Mouse (Mus musculus): ENCODE data around the gene Trub1. TPM values are rescaled to one million over a fixed set of nuclear protein-coding genes. Genes with fewer than 3 reads are reported as not detected.

Gene Trub1
- polyA plus RNA-seq, 1 experiment = 2.7 TPM

DNA sequence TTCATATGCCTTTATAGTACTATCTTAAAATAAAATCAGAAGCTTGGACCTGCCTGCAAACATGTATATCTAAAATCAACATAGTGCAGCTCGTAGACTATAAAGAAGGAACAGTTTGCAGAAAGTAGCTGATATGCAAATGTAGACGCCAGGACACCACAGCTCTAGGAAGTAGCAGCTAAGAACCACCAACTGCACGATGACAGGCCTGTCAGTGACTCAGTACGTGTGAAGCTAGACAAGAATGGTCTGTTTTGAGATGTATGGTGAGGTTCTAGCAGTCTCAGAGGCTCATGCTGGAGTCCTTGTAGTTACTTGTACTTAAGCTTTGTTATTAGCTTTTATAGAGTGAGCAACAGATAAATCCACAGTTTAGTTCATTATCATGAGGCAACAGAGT, 22.6 kb downstream of the Trub1 start:
- no peak overlapping the region for H3K4me3 ChIP-seq (ENCODE audit: extremely low read depth, insufficient read depth, insufficient read length)
- no peak for DNase-seq (ENCODE audit: low read depth in 1 of 2, low spot score in 2 of 2)
- no peaks in the 10 kb centered on the region for H3K27me3 ChIP-seq (ENCODE audit: control insufficient read depth, insufficient read depth, low read length)
- H3K36me3 ChIP-seq (ENCODE audit: control insufficient read depth, insufficient read depth, low read length) = no peaks in the 10 kb centered on the region
- H3K27ac ChIP-seq (ENCODE audit: insufficient read depth, low read length) = no peak overlapping the region
- H3K4me1 ChIP-seq (ENCODE audit: control insufficient read depth, insufficient read depth, insufficient read length) = no peaks in the 10 kb centered on the region
- WGBS = 63% methylated on average over 4 of the region's 4 CpGs
- no peak for TF ChIP-seq POLR2A (IDR thresholded peaks at IDR 0.05; ENCODE audit: low read depth, low read length)
- no peak for TF ChIP-seq CTCF (IDR thresholded peaks at IDR 0.05; ENCODE audit: extremely low read depth, insufficient read depth, insufficient read length, insufficient replicate concordance)

- H3K27me3 ChIP-seq (ENCODE audit: control insufficient read depth, insufficient read depth, low read length) = no peaks in the 10 kb centered on the region
- no peaks in the 10 kb centered on the region for H3K4me1 ChIP-seq (ENCODE audit: control insufficient read depth, insufficient read depth, insufficient read length)
- H3K4me3 ChIP-seq (ENCODE audit: extremely low read depth, insufficient read depth, insufficient read length) = no peak overlapping the region
- DNase-seq (ENCODE audit: low read depth in 1 of 2, low spot score in 2 of 2) = no peak
- TF ChIP-seq CTCF (IDR thresholded peaks at IDR 0.05; ENCODE audit: extremely low read depth, insufficient read depth, insufficient read length, insufficient replicate concordance) (no peak), POLR2A (IDR thresholded peaks at IDR 0.05; ENCODE audit: low read depth, low read length) (no peak)
- 54% methylated on average over 8 of the region's 8 CpGs for WGBS
- no peak overlapping the region for H3K27ac ChIP-seq (ENCODE audit: insufficient read depth, low read length)
- no peaks in the 10 kb centered on the region for H3K36me3 ChIP-seq (ENCODE audit: control insufficient read depth, insufficient read depth, low read length)
Observed at GRCm38 (mm10) chr19:57477310-57477709, 24.6 kb downstream of the Trub1 start.

GRCm38 (mm10) chr19:57478056-57478455, 25.3 kb downstream of the Trub1 start:
- Histone ChIP-seq H3K27me3 (ENCODE audit: control insufficient read depth, insufficient read depth, low read length) (no peaks in the 10 kb centered on the region), H3K36me3 (ENCODE audit: control insufficient read depth, insufficient read depth, low read length) (no peaks in the 10 kb centered on the region), H3K27ac (ENCODE audit: insufficient read depth, low read length) (no peak overlapping the region; the same call in 1 of the 2 replicates), H3K4me1 (ENCODE audit: control insufficient read depth, insufficient read depth, insufficient read length) (no peaks in the 10 kb centered on the region), H3K4me3 (ENCODE audit: extremely low read depth, insufficient read depth, insufficient read length) (no peak overlapping the region)
- WGBS = 68% methylated on average over 11 of the region's 11 CpGs
- no peak for DNase-seq (ENCODE audit: low read depth in 1 of 2, low spot score in 2 of 2)
- TF ChIP-seq CTCF (IDR thresholded peaks at IDR 0.05; ENCODE audit: extremely low read depth, insufficient read depth, insufficient read length, insufficient replicate concordance) (no peak), POLR2A (IDR thresholded peaks at IDR 0.05; ENCODE audit: low read depth, low read length) (no peak)

DNA sequence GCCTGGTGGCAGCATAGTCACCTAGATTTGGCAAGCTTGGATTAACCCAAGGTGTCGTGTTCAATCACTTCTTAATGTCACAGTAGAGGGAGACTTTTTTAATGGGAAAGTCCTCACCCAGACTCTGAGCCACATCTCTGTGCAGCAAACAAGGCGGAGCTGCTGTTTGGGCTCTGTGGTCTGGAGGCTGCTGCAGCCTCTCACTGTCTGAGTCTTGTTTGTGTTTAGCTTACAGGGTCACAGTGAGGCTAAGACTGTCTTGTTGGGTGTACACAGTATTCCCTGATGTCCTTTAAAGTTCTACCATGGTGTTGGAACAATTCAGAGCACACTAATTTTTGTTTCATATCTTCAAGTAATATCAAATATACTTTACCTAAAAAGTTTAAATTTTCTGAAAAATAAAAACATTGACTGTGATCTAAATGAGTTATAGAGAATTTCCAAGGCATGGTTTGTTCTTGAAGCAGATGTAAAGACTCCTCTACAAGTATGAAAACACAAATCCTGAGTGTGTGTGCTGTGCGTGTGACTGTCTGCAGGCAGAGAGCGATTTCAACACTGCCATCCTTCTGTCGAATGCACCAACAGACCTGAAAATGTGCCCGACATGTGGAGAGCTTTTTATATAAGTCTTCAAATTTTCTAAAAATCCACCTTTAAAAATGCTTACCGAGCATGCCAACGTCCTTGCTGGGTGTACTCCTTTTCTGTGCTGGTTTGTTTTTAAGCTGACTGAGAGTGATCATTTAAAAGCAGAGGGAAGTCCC, 27.4 kb downstream of the Trub1 start:
- 84% methylated on average over 8 of the region's 8 CpGs for WGBS
- DNase-seq (ENCODE audit: low read depth in 1 of 2, low spot score in 2 of 2) = no peak

DNA sequence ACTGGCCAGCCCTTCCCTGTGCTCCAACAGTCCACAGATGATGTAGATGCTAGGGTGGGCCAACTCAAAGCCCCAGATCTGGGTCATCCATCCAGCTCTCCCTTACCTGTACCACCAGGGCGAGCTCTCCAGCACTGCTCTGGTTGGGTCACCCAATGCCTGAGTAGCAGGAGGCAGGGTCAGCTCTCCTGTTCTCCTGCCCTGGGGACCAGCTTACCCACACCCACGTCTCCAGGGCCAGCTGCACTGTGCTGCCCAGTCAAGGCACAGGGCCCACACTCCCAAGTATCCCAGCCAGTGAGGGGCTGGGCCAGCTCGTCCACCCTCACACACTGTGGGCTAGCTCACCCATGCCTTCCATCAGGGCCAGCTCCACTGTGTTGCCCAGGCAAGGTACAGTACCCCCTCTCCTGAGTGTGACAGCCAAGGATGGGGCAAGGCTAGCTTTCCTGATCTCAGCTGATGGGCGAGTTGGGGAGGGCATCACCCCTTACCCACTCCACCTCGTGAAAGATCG, 29.1 kb downstream of the Trub1 start:
- Histone ChIP-seq H3K27me3 (ENCODE audit: control insufficient read depth, insufficient read depth, low read length) (no peaks in the 10 kb centered on the region), H3K36me3 (ENCODE audit: control insufficient read depth, insufficient read depth, low read length) (no peaks in the 10 kb centered on the region; the same call in 1 of the 2 replicates), H3K4me3 (ENCODE audit: extremely low read depth, insufficient read depth, insufficient read length) (no peak overlapping the region), H3K27ac (ENCODE audit: insufficient read depth, low read length) (no peak overlapping the region), H3K4me1 (ENCODE audit: control insufficient read depth, insufficient read depth, insufficient read length) (no peaks in the 10 kb centered on the region)
- TF ChIP-seq POLR2A (IDR thresholded peaks at IDR 0.05; ENCODE audit: low read depth, low read length) (no peak), CTCF (IDR thresholded peaks at IDR 0.05; ENCODE audit: extremely low read depth, insufficient read depth, insufficient read length, insufficient replicate concordance) (no peak)
- DNase-seq (ENCODE audit: low read depth in 1 of 2, low spot score in 2 of 2) = no peak
- WGBS = 91% methylated on average over 6 of the region's 6 CpGs

More for the DNA sequence above, 27.4 kb downstream of the Trub1 start:
- H3K27me3 ChIP-seq (ENCODE audit: control insufficient read depth, insufficient read depth, low read length) = no peaks in the 10 kb centered on the region
- H3K4me1 ChIP-seq (ENCODE audit: control insufficient read depth, insufficient read depth, insufficient read length) = no peaks in the 10 kb centered on the region
- H3K27ac ChIP-seq (ENCODE audit: insufficient read depth, low read length) = no peak overlapping the region
- H3K36me3 ChIP-seq (ENCODE audit: control insufficient read depth, insufficient read depth, low read length) = no peaks in the 10 kb centered on the region; the same call in 1 of the 2 replicates
- H3K4me3 ChIP-seq (ENCODE audit: extremely low read depth, insufficient read depth, insufficient read length) = no peak overlapping the region
- TF ChIP-seq CTCF (IDR thresholded peaks at IDR 0.05; ENCODE audit: extremely low read depth, insufficient read depth, insufficient read length, insufficient replicate concordance) = no peak
- no peak for TF ChIP-seq POLR2A (IDR thresholded peaks at IDR 0.05; ENCODE audit: low read depth, low read length)

GRCm38 (mm10) chr19:57482815-57483214, 30.1 kb downstream of the Trub1 start:
- no peak overlapping the region for H3K27ac ChIP-seq (ENCODE audit: insufficient read depth, low read length)
- no peak overlapping the region for H3K4me3 ChIP-seq (ENCODE audit: extremely low read depth, insufficient read depth, insufficient read length)
- H3K36me3 ChIP-seq (ENCODE audit: control insufficient read depth, insufficient read depth, low read length) = peaks cover under 1% of the 10 kb centered on the region
- no peaks in the 10 kb centered on the region for H3K4me1 ChIP-seq (ENCODE audit: control insufficient read depth, insufficient read depth, insufficient read length)
- TF ChIP-seq POLR2A (IDR thresholded peaks at IDR 0.05; ENCODE audit: low read depth, low read length) (no peak), CTCF (IDR thresholded peaks at IDR 0.05; ENCODE audit: extremely low read depth, insufficient read depth, insufficient read length, insufficient replicate concordance) (peak; percentile 73; the same call in 1 of the 2 replicates)
- H3K27me3 ChIP-seq (ENCODE audit: control insufficient read depth, insufficient read depth, low read length) = no peaks in the 10 kb centered on the region
- peak in 1 of 2 experiments; percentile 68 for DNase-seq (ENCODE audit: low read depth in 1 of 2, low spot score in 2 of 2)
- 63% methylated on average over 8 of the region's 8 CpGs for WGBS
